Mouse (Mus musculus) intestine, postnatal 0 days (tissue): Measurements from ENCODE around the gene Cenpm. TPM values are rescaled to one million over a fixed set of nuclear protein-coding genes. Genes with fewer than 3 reads are reported as not detected.
A peak's percentile ranks its signal among the peaks of the same experiment; 100 is the strongest.

Experiments used
- ATAC-seq: fragments of 200-750 bp; cut with Nextera tagmentation; 2 replicates; pipeline ENCODE4 v1.8.0; 2017; ENCODE audit warnings: mild to moderate bottlenecking, moderate TSS enrichment, moderate library complexity
- H3K27ac ChIP-seq: fragments of 300-500 bp; sonication (generic); 2 replicates; pipeline ENCODE4 v1.5.1; 2014; ENCODE audit warnings: mild to moderate bottlenecking, low read depth, low read length, moderate library complexity
- H3K27me3 ChIP-seq: fragments of 300-500 bp; sonication (generic); replicated peaks from 2 replicates; pipeline ENCODE4 v1.6.1; 2014; ENCODE audit warnings: low read length, mixed read lengths; ENCODE audit not compliant: control insufficient read depth, insufficient read depth
- H3K36me3 ChIP-seq: fragments of 300-500 bp; sonication (generic); 2 replicates; pipeline ENCODE4 v1.6.1; 2014; ENCODE audit warnings: mild to moderate bottlenecking, moderate library complexity; ENCODE audit not compliant: control insufficient read depth, insufficient read depth
- H3K4me1 ChIP-seq: fragments of 300-500 bp; sonication (generic); replicated peaks from 2 replicates; pipeline ENCODE4 v1.6.1; 2014; ENCODE audit warnings: antibody characterized with exemption, low read length, mixed read lengths; ENCODE audit not compliant: control insufficient read depth, insufficient read depth
- H3K4me2 ChIP-seq: fragments of 300-500 bp; sonication (generic); replicated peaks from 2 replicates; pipeline ENCODE4 v1.6.1; 2014; ENCODE audit warnings: low read depth, mild to moderate bottlenecking, moderate library complexity
- H3K4me3 ChIP-seq: fragments of 300-500 bp; sonication (generic); 2 replicates; pipeline ENCODE4 v1.5.1; 2014; ENCODE audit warnings: low read depth, low read length
- H3K9ac ChIP-seq: fragments of 300-500 bp; sonication (generic); 2 replicates; pipeline ENCODE4 v1.6.1; 2014; ENCODE audit warnings: mild to moderate bottlenecking, low read depth, low read length
- H3K9me3 ChIP-seq: fragments of 300-500 bp; sonication (generic); 2 replicates; pipeline ENCODE4 v1.6.1; 2016; ENCODE audit warnings: mixed run types; ENCODE audit not compliant: control insufficient read depth
- CTCF ChIP-seq: sonication (generic); IDR thresholded peaks from 2 replicates; pipeline ENCODE4 v1.5.1; 2016; ENCODE audit warnings: low read depth, mild to moderate bottlenecking, control low read depth, antibody characterized with exemption, moderate library complexity
- WGBS: fragments of 180-500 bp; shearing (Covaris S2); extraction: QIAGEN DNeasy Blood & Tissue Kit; methylation state at CpG from one replicate; pipeline ENCODE4 v1.1.7; 2014; 5-methylcytosine and 5-hydroxymethylcytosine counted together
- polyA plus RNA-seq: library from polyadenylated mRNA; unstranded; fragments of >200 nt; fragmentation: Nextera tagmentation; extraction: Ambion mirVana; gene quantifications from 2 replicates; pipeline ENCODE4 v1.2.1, GENCODE M21; 2015

Gene Cenpm
- polyA plus RNA-seq, 1 experiment from 2014 or later, result 14.8 TPM

GRCm38 (mm10) chr15:82197246-82197750, 47.2 kb downstream of the Cenpm start:
- Histone ChIP-seq H3K36me3 (peaks cover 96% of the 10 kb centered on the region), H3K27me3 (no peaks in the 10 kb centered on the region), H3K9ac (no peak overlapping the region), H3K4me1 (no peaks in the 10 kb centered on the region), H3K9me3 (no peaks in the 10 kb centered on the region), H3K27ac (no peak overlapping the region), H3K4me2 (no peak overlapping the region), H3K4me3 (no peak overlapping the region)
- 90% methylated on average over 10 of the region's 10 CpGs for WGBS
- TF ChIP-seq CTCF, result no peak
- ATAC-seq, result no peak

DNA sequence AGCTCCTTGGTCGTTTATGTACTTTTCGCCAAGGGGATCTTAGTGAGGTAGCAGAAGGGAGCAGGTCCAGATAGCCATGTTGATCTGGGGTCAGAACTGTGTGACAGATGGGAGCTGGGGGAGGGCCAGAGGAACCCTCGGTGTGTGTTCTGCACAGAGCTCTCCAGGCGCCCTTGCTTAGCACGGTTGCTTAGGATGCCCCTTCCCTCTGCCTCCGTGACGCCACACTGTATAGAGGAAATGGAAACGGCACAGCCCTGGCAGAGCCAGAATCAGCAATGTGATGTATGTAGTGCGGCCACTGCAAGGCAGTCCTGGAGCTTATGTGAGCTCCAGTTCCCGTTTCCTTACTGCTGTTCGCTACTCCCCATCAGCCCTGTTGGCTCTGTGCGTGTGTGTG, 48.2 kb downstream of the Cenpm start:
- Histone ChIP-seq H3K4me2 (no peak overlapping the region), H3K9me3 (no peaks in the 10 kb centered on the region), H3K36me3 (peaks cover 96% of the 10 kb centered on the region), H3K27me3 (no peaks in the 10 kb centered on the region), H3K27ac (no peak overlapping the region), H3K9ac (no peak overlapping the region), H3K4me1 (no peaks in the 10 kb centered on the region), H3K4me3 (no peak overlapping the region)
- 85% methylated on average over 12 of the region's 12 CpGs for WGBS
- no peak for ATAC-seq
- no peak for TF ChIP-seq CTCF

- H3K9ac ChIP-seq, result no peak overlapping the region
- ATAC-seq, result no peak
- H3K4me1 ChIP-seq, result no peaks in the 10 kb centered on the region
- no peaks in the 10 kb centered on the region for H3K27me3 ChIP-seq
- WGBS, result 90% methylated on average over 8 of the region's 8 CpGs
- H3K27ac ChIP-seq, result no peak overlapping the region
- H3K4me3 ChIP-seq, result no peak overlapping the region
- no peaks in the 10 kb centered on the region for H3K9me3 ChIP-seq
- peaks cover 85% of the 10 kb centered on the region for H3K36me3 ChIP-seq
- no peak overlapping the region for H3K4me2 ChIP-seq
- no peak for TF ChIP-seq CTCF
Measured at GRCm38 (mm10) chr15:82192617-82193016, 51.9 kb downstream of the Cenpm start.

DNA sequence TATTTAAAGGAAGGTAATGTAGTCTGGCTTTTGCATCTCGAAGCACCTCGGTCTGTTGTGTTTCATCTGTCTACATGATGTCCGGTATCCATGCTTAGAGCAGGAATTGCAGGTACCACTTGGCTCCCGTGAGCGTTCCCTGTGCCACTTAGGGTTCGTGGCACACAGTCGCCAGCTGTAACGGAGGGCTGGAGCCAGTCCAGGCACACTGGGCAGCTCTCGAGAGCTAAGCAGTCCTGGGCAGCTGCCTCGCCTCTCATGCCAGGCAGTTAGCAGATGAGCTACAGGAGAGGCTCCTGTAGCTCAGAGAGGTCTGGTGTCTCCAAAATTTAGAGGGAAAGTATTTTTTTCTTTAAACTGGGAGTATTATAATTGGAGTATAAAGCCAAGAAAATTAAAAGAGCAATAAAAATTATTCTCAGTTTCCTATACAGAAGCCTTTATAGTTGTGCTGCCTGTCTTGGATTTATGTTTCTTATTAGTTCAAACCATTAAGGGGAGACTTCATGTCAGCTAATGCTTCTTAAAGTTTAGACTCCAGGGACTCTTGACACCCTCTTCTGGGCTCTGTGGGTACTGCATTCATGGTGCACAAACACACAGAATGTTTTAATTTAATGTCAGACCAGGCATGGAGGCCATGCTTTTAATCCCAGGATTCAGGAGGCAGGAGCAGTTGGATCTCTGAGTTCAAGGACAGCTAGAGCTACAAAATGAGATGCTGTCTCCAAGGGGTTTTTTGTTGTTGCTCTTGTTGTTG, 55.9 kb downstream of the Cenpm start:
- H3K4me2 ChIP-seq, result no peak overlapping the region
- no peak overlapping the region for H3K4me3 ChIP-seq
- no peaks in the 10 kb centered on the region for H3K9me3 ChIP-seq
- WGBS, result 96% methylated on average over 10 of the region's 10 CpGs
- H3K27ac ChIP-seq, result no peak overlapping the region
- no peak overlapping the region for H3K9ac ChIP-seq
- no peak for ATAC-seq
- H3K36me3 ChIP-seq, result peaks cover 84% of the 10 kb centered on the region
- peak; percentile 69 for TF ChIP-seq CTCF
- H3K4me1 ChIP-seq, result no peaks in the 10 kb centered on the region
- H3K27me3 ChIP-seq, result no peaks in the 10 kb centered on the region

DNA sequence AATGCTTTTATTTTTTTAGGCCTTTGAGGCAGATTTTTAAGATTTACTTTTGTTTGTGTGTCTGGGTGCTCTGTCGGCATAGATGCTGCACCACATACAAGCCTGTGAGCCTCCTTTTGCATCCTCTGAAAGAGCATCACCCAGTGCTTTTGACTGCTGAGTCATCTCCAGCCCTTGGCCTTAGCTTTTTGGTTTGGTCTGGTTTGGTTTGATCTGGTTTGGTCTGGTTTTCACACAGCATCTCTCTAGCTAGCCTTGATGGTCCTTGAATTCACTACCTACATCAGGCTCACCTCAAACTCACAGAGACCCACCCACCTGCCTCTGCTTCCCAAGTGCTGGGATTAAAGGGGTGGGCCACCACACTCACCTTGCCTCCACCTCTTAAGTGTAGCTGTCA, 56.6 kb downstream of the Cenpm start:
- no peak for TF ChIP-seq CTCF
- Histone ChIP-seq H3K4me2 (no peak overlapping the region), H3K4me3 (no peak overlapping the region), H3K36me3 (peaks cover 84% of the 10 kb centered on the region), H3K27me3 (no peaks in the 10 kb centered on the region), H3K9me3 (no peaks in the 10 kb centered on the region), H3K9ac (no peak overlapping the region), H3K4me1 (no peaks in the 10 kb centered on the region), H3K27ac (no peak overlapping the region)
- WGBS, result 100% methylated on average over 1 of the region's 1 CpGs
- no peak for ATAC-seq

DNA sequence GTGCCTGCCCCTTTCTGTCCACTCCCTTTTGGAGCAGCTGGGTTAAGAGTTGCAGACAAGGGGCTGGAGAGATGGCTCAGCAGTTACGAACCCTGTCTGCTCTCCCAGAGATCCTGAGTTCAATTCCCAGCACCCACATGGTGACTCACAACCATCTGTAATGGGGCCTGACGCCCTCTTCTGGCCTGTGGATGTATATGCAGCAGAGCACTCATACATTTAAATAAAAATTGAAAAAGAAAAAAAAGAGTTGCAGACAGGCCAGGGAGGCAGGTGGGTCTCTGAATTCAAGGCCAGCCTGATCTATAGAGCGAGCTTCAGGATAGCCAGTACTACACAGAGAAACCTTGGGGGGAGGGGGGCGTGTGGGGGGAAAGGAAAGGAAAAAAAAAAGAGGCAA, 57.1 kb downstream of the Cenpm start:
- no peak for ATAC-seq
- Histone ChIP-seq H3K36me3 (peaks cover 84% of the 10 kb centered on the region), H3K9me3 (0 out of 2 replicates have a peak, but pooled peaks cover 1% of the 10 kb centered on the region), H3K4me2 (no peak overlapping the region), H3K4me3 (no peak overlapping the region), H3K27ac (no peak overlapping the region), H3K27me3 (no peaks in the 10 kb centered on the region), H3K4me1 (no peaks in the 10 kb centered on the region), H3K9ac (no peak overlapping the region)
- TF ChIP-seq CTCF, result no peak
- 86% methylated on average over 4 of the region's 4 CpGs for WGBS
